Mouse (Mus musculus): ENCODE data around the gene Gm49416. TPM values are rescaled to one million over a fixed set of nuclear protein-coding genes. Genes with fewer than 3 reads are reported as not detected.
"Not testable (repeated sequence)": the region's sequence is repeated elsewhere in the genome, so short reads cannot be mapped to it uniquely, and the experiment has no call there.

The Gm49416 gene
- polyA plus RNA-seq (2017; shearing (Covaris generic)) = 1 to 10 TPM in 1 of 3 experiments, not detected in 2; 1.1 TPM

GRCm38 (mm10) chr19:8888511-8889385 is at the start of gene Gm49416, which contains the start of gene 1810009A15Rik:
Gene Gm49416, plus strand, starts transcription at chr19:8888926.
Gene 1810009A15Rik, plus strand, starts transcription at chr19:8888853.
- ATAC-seq = peak; percentile 98

- no peak for ATAC-seq
Measured at GRCm38 (mm10) chr19:8839103-8839907, 49.4 kb upstream of the Gm49416 start, which contains the start of gene Gng3. Gene Gng3, minus strand, starts transcription at chr19:8839194.

- peak; percentile 35 for ATAC-seq
Measured at GRCm38 (mm10) chr19:8839908-8840791, 48.6 kb upstream of the Gm49416 start.

GRCm38 (mm10) chr19:8841012-8841411 is 47.7 kb upstream of the Gm49416 start:
- no peak for ATAC-seq

GRCm38 (mm10) chr19:8842961-8843360 is 45.8 kb upstream of the Gm49416 start:
- ATAC-seq = no peak

GRCm38 (mm10) chr19:8844371-8845129 is 44.2 kb upstream of the Gm49416 start:
- ATAC-seq = no peak

- ATAC-seq = no peak
Measured at GRCm38 (mm10) chr19:8848356-8848755, 40.4 kb upstream of the Gm49416 start.

- ATAC-seq = no peak
Measured at GRCm38 (mm10) chr19:8850402-8850901, 38.3 kb upstream of the Gm49416 start, which contains the start of gene Lrrn4cl. Gene Lrrn4cl, plus strand, starts transcription at chr19:8850768.

- ATAC-seq = no peak
Measured at GRCm38 (mm10) chr19:8851639-8852038, 37.1 kb upstream of the Gm49416 start.

- no peak for ATAC-seq
Measured at GRCm38 (mm10) chr19:8852236-8852928, 36.3 kb upstream of the Gm49416 start.

GRCm38 (mm10) chr19:8853117-8853516 is 35.6 kb upstream of the Gm49416 start:
- no peak for ATAC-seq

- no peak for ATAC-seq
Measured at GRCm38 (mm10) chr19:8857689-8858088, 31.0 kb upstream of the Gm49416 start.

GRCm38 (mm10) chr19:8859018-8859417 is 29.7 kb upstream of the Gm49416 start:
- no peak for ATAC-seq

- no peak for ATAC-seq
Measured at GRCm38 (mm10) chr19:8864265-8864664, 24.5 kb upstream of the Gm49416 start.

- ATAC-seq = not testable (repeated sequence)
Measured at GRCm38 (mm10) chr19:8870381-8870780, 18.3 kb upstream of the Gm49416 start.

- no peak for ATAC-seq
Measured at GRCm38 (mm10) chr19:8870838-8871237, 17.9 kb upstream of the Gm49416 start.

- ATAC-seq = peak; percentile 98
Measured at GRCm38 (mm10) chr19:8871267-8872186, 17.2 kb upstream of the Gm49416 start, which contains the start of gene Ubxn1. Gene Ubxn1, plus strand, starts transcription at chr19:8871496.

- ATAC-seq = no peak
Measured at GRCm38 (mm10) chr19:8872266-8872840, 16.4 kb upstream of the Gm49416 start.

- ATAC-seq = no peak
Measured at GRCm38 (mm10) chr19:8875031-8875430, 13.7 kb upstream of the Gm49416 start.
